Mouse (Mus musculus): ENCODE data around the gene Gm13871. TPM values are rescaled to one million over a fixed set of nuclear protein-coding genes. Genes with fewer than 3 reads are reported as not detected.
"Not testable (repeated sequence)": the region's sequence is repeated elsewhere in the genome, so short reads cannot be mapped to it uniquely, and the experiment has no call there.

The Gm13871 gene
- polyA plus RNA-seq (2014; fragmentation: Nextera tagmentation; extraction: Ambion mirVana): not detected in 2 replicates

GRCm38 (mm10) chr4:73905853-73906252 lies at the start of gene Gm13871:
Gm13871 (minus strand) TSS chr4:73905953.
- ATAC-seq (replicated peaks; ENCODE audit: low FRiP score); H3K27me3 ChIP-seq (replicated peaks; ENCODE audit: control insufficient read depth, insufficient read depth, low read length); H3K9me3 ChIP-seq (ENCODE audit: control insufficient read depth, low read length); H3K27ac ChIP-seq (ENCODE audit: low read depth, low read length); DNase-seq (ENCODE audit: low spot score); H3K4me3 ChIP-seq (ENCODE audit: low read depth, low read length); H3K36me3 ChIP-seq (ENCODE audit: control insufficient read depth, insufficient read depth, low read length); H3K4me2 ChIP-seq; H3K9ac ChIP-seq (ENCODE audit: low read depth, low read length); H3K4me1 ChIP-seq (replicated peaks; ENCODE audit: control insufficient read depth, insufficient read depth, low read length): not testable (repeated sequence)
- no CpG with 5 or more reads among the region's 4 CpGs for WGBS

- ATAC-seq (replicated peaks; ENCODE audit: low FRiP score) (no peak), DNase-seq (ENCODE audit: low spot score) (no peak)
- 79% methylated on average over 8 of the region's 8 CpGs for WGBS
- Histone ChIP-seq H3K9ac (ENCODE audit: low read depth, low read length) (no peak within 1 kb of the TSS), H3K27me3 (replicated peaks; ENCODE audit: control insufficient read depth, insufficient read depth, low read length) (no peaks in the 10 kb centered on the region), H3K27ac (ENCODE audit: low read depth, low read length) (no peak within 1 kb of the TSS), H3K36me3 (ENCODE audit: control insufficient read depth, insufficient read depth, low read length) (no peaks in the 10 kb centered on the region), H3K4me3 (ENCODE audit: low read depth, low read length) (no peak within 1 kb of the TSS), H3K9me3 (ENCODE audit: control insufficient read depth, low read length) (no peaks in the 10 kb centered on the region), H3K4me2 (no peak within 1 kb of the TSS), H3K4me1 (replicated peaks; ENCODE audit: control insufficient read depth, insufficient read depth, low read length) (no peaks in the 10 kb centered on the region)
Observed at GRCm38 (mm10) chr4:73950375-73950896, 44.7 kb upstream of the Gm13871 start, which contains the start of gene 2310002L09Rik. 2310002L09Rik (minus strand) TSS chr4:73950846.

GRCm38 (mm10) chr4:73920660-73921059 lies 14.9 kb upstream of the Gm13871 start, which contains the start of gene Gm11756:
Gm11756 (minus strand) TSS chr4:73920760.
- 84% methylated on average over 6 of the region's 6 CpGs for WGBS

GRCm38 (mm10) chr4:73891012-73891411 lies 14.7 kb downstream of the Gm13871 start, which contains the start of gene Gm11757:
Gm11757 (minus strand) TSS chr4:73891112.
- not testable (repeated sequence) for DNase-seq (ENCODE audit: low spot score); ATAC-seq (replicated peaks; ENCODE audit: low FRiP score); H3K9me3 ChIP-seq (ENCODE audit: control insufficient read depth, low read length); H3K27ac ChIP-seq (ENCODE audit: low read depth, low read length); H3K4me1 ChIP-seq (replicated peaks; ENCODE audit: control insufficient read depth, insufficient read depth, low read length); H3K36me3 ChIP-seq (ENCODE audit: control insufficient read depth, insufficient read depth, low read length); H3K4me3 ChIP-seq (ENCODE audit: low read depth, low read length); H3K9ac ChIP-seq (ENCODE audit: low read depth, low read length); H3K27me3 ChIP-seq (replicated peaks; ENCODE audit: control insufficient read depth, insufficient read depth, low read length); H3K4me2 ChIP-seq
- WGBS: no CpG with 5 or more reads among the region's 4 CpGs

More at GRCm38 (mm10) chr4:73920660-73921059, 14.9 kb upstream of the Gm13871 start, which contains the start of gene Gm11756:
- not testable (repeated sequence) for H3K4me2 ChIP-seq; H3K4me1 ChIP-seq (replicated peaks; ENCODE audit: control insufficient read depth, insufficient read depth, low read length); DNase-seq (ENCODE audit: low spot score); H3K9me3 ChIP-seq (ENCODE audit: control insufficient read depth, low read length); H3K27me3 ChIP-seq (replicated peaks; ENCODE audit: control insufficient read depth, insufficient read depth, low read length); H3K9ac ChIP-seq (ENCODE audit: low read depth, low read length); H3K4me3 ChIP-seq (ENCODE audit: low read depth, low read length); ATAC-seq (replicated peaks; ENCODE audit: low FRiP score); H3K36me3 ChIP-seq (ENCODE audit: control insufficient read depth, insufficient read depth, low read length); H3K27ac ChIP-seq (ENCODE audit: low read depth, low read length)

GRCm38 (mm10) chr4:73876166-73876565 lies 29.6 kb downstream of the Gm13871 start, which contains the start of gene Gm11758:
Gm11758 (minus strand) TSS chr4:73876266.
- H3K4me2 ChIP-seq; H3K36me3 ChIP-seq (ENCODE audit: control insufficient read depth, insufficient read depth, low read length); H3K27ac ChIP-seq (ENCODE audit: low read depth, low read length); DNase-seq (ENCODE audit: low spot score); ATAC-seq (replicated peaks; ENCODE audit: low FRiP score); H3K4me3 ChIP-seq (ENCODE audit: low read depth, low read length); H3K27me3 ChIP-seq (replicated peaks; ENCODE audit: control insufficient read depth, insufficient read depth, low read length); H3K9me3 ChIP-seq (ENCODE audit: control insufficient read depth, low read length); H3K9ac ChIP-seq (ENCODE audit: low read depth, low read length); H3K4me1 ChIP-seq (replicated peaks; ENCODE audit: control insufficient read depth, insufficient read depth, low read length): not testable (repeated sequence)
- no CpG with 5 or more reads among the region's 4 CpGs for WGBS

Other genes starting within 250 kb of the Gm13871 start
- gene Gm11239, start 237.6 kb downstream of the Gm13871 start, polyA plus RNA-seq (2014; fragmentation: Nextera tagmentation; extraction: Ambion mirVana): not detected in 2 replicates
- gene Gm428, start 222.4 kb downstream of the Gm13871 start, polyA plus RNA-seq (2014; fragmentation: Nextera tagmentation; extraction: Ambion mirVana): not detected in 2 replicates
- gene Rasef, start 115.0 kb downstream of the Gm13871 start, polyA plus RNA-seq (2014; fragmentation: Nextera tagmentation; extraction: Ambion mirVana): 0.40 and 0.63 TPM in 2 replicates
- gene Gm11758, start 29.7 kb downstream of the Gm13871 start, polyA plus RNA-seq (2014; fragmentation: Nextera tagmentation; extraction: Ambion mirVana): not detected in 2 replicates
- gene Gm11757, start 14.8 kb downstream of the Gm13871 start, polyA plus RNA-seq (2014; fragmentation: Nextera tagmentation; extraction: Ambion mirVana): not detected in 2 replicates
- gene Gm11756, start 14.8 kb upstream of the Gm13871 start, polyA plus RNA-seq (2014; fragmentation: Nextera tagmentation; extraction: Ambion mirVana): not detected in 2 replicates
- gene 2310002L09Rik, start 44.9 kb upstream of the Gm13871 start, polyA plus RNA-seq (2014; fragmentation: Nextera tagmentation; extraction: Ambion mirVana): not detected in 2 replicates
- 0.19 and 0.21 TPM in 2 replicates for gene Frmd3, start 107.5 kb upstream of the Gm13871 start, polyA plus RNA-seq (2014; fragmentation: Nextera tagmentation; extraction: Ambion mirVana)

Data from liver, embryonic 11.5 days (tissue).